Mouse (Mus musculus) liver, adult 2 months (tissue): ENCODE measurements at regions not wholly inside any gene's neighbourhood (a gene's known extent, or its start where the extent isn't known, plus 50 kb on each side); places are given as distances from the start of the nearest gene placed in this dataset.

Source experiments
- CTCF ChIP-seq: fragments of 200-500 bp; IDR thresholded peaks from 2 replicates; pipeline ENCODE4 v1.5.1; 2011; ENCODE audit warnings: low read depth, low read length, control low read depth
- POLR2A ChIP-seq: fragments of 200-500 bp; IDR thresholded peaks from 2 replicates; pipeline ENCODE4 v1.6.1; 2011; ENCODE audit warnings: low read length, control low read depth; ENCODE audit not compliant: insufficient read depth; ENCODE audit errors: extremely low read depth

GRCm38 (mm10) chr1:154042956-154043355, 142.9 kb upstream of the Teddm2 start:
- TF ChIP-seq CTCF (no peak), POLR2A (no peak)
